ENCODE assay signal across 13 mouse cellular contexts in genomic region chr6:19869697-19870096, GRCm38 (mm10).
DNase-seq lines count a peak whose midpoint lies in the region; ATAC-seq and TF ChIP-seq lines count a peak whose summit lies in the region.
"Had no signal": no experiment of that assay in that cellular context is flagged by ENCODE, and none has a peak within 500 bp of the region (broad histone marks: within the 10 kb centered on the region; RNA-seq: fewer than 3 reads in every experiment).

No protein-coding gene starts in this region.

- TF ChIP-seq CTCF in hindbrain, postnatal 0 days (IDR thresholded peaks at IDR 0.05; ENCODE audit: low read depth), result no peak

- H3K27ac ChIP-seq in hindbrain, postnatal 0 days, result no peak overlapping the region
- no peak overlapping the region for H3K27ac ChIP-seq in hindbrain, embryonic 12.5 days
- H3K27ac ChIP-seq: kidney, embryonic 15.5 days; left cerebral cortex, adult 2 months; neural tube, embryonic 15.5 days had no signal

- peak; percentile 42 for DNase-seq in hindbrain, postnatal 0 days (ENCODE audit: low spot score)
- DNase-seq in cerebellum, adult 11-12 months, result peak; percentile 65
- DNase-seq in cerebellum, postnatal 25 days, result peak; percentile 69 to 85
- peak; percentile 49 to 69 for DNase-seq in layer of hippocampus, postnatal 10 days (ENCODE audit: low spot score in 2 of 2)
- DNase-seq in gastrocnemius, postnatal 25 days, result no peak
- DNase-seq: heart, adult 18-20 months; lung, adult 18-20 months; right cerebral cortex, adult 18-20 months had no signal

- no peak overlapping the region for H3K4me3 ChIP-seq in hindbrain, postnatal 0 days (ENCODE audit: low read length)
- H3K4me3 ChIP-seq in hindbrain, embryonic 12.5 days, result no peak overlapping the region
- H3K4me3 ChIP-seq: kidney, embryonic 15.5 days; left cerebral cortex, adult 2 months; neural tube, embryonic 15.5 days had no signal

- no peak overlapping the region for H3K4me2 ChIP-seq in hindbrain, postnatal 0 days (ENCODE audit: low read depth, low read length)
- no peak overlapping the region for H3K4me2 ChIP-seq in hindbrain, embryonic 12.5 days (replicated peaks)
- H3K4me2 ChIP-seq: kidney, embryonic 15.5 days; neural tube, embryonic 15.5 days had no signal

- no peak overlapping the region for H3K9ac ChIP-seq in hindbrain, postnatal 0 days (replicated peaks; ENCODE audit: low read length)
- H3K9ac ChIP-seq in hindbrain, embryonic 12.5 days, result no peak overlapping the region
- H3K9ac ChIP-seq: kidney, embryonic 15.5 days; neural tube, embryonic 15.5 days had no signal

- ATAC-seq in hindbrain, postnatal 0 days, result no peak
- no peak for ATAC-seq in hindbrain, embryonic 12.5 days (ENCODE audit: low FRiP score)
- no peak for ATAC-seq in granulocyte monocyte progenitor cell, adult 5-6 weeks (replicated peaks; ENCODE audit: poor library complexity, severe bottlenecking)

- no peaks in the 10 kb centered on the region for H3K36me3 ChIP-seq in hindbrain, postnatal 0 days (ENCODE audit: insufficient read depth, low read length)
- H3K36me3 ChIP-seq in hindbrain, embryonic 12.5 days, result no peaks in the 10 kb centered on the region
- H3K36me3 ChIP-seq: kidney, embryonic 15.5 days; neural tube, embryonic 15.5 days had no signal

- H3K4me1 ChIP-seq in hindbrain, postnatal 0 days (ENCODE audit: insufficient read depth, low read length), result no peaks in the 10 kb centered on the region
- H3K4me1 ChIP-seq in hindbrain, embryonic 12.5 days, result no peaks in the 10 kb centered on the region
- H3K4me1 ChIP-seq: kidney, embryonic 15.5 days; neural tube, embryonic 15.5 days had no signal

- no peaks in the 10 kb centered on the region for H3K27me3 ChIP-seq in hindbrain, postnatal 0 days (ENCODE audit: insufficient read depth, low read length)
- no peaks in the 10 kb centered on the region for H3K27me3 ChIP-seq in hindbrain, embryonic 12.5 days
- H3K27me3 ChIP-seq: kidney, embryonic 15.5 days; neural tube, embryonic 15.5 days had no signal

- no peaks in the 10 kb centered on the region for H3K9me3 ChIP-seq in hindbrain, postnatal 0 days (ENCODE audit: low read length)
- H3K9me3 ChIP-seq in hindbrain, embryonic 12.5 days (replicated peaks), result no peaks in the 10 kb centered on the region
- H3K9me3 ChIP-seq: kidney, embryonic 15.5 days; neural tube, embryonic 15.5 days had no signal

- WGBS in hindbrain, postnatal 0 days, result 58% methylated on average over 1 of the region's 1 CpGs
- WGBS in hindbrain, embryonic 12.5 days, result 90% methylated on average over 1 of the region's 1 CpGs
